ENCODE assay signal across 8 mouse cellular contexts in genomic region chr17:57275111-57275996, GRCm38 (mm10). TPM values are rescaled to one million over a fixed set of nuclear protein-coding genes. Genes with fewer than 3 reads are reported as not detected.
DNase-seq lines count a peak whose midpoint lies in the region; ATAC-seq and TF ChIP-seq lines count a peak whose summit lies in the region.

No protein-coding gene starts in this region.

- no peaks in the 10 kb centered on the region for H3K36me3 ChIP-seq in heart, embryonic 14.5 days (ENCODE audit: control insufficient read depth, insufficient read depth, low read length)
- H3K36me3 ChIP-seq in liver, embryonic 14.5 days (replicated peaks; ENCODE audit: control insufficient read depth, insufficient read depth, low read depth): no peaks in the 10 kb centered on the region
- no peaks in the 10 kb centered on the region for H3K36me3 ChIP-seq in stomach, embryonic 15.5 days

- no peaks in the 10 kb centered on the region for H3K9me3 ChIP-seq in heart, embryonic 14.5 days (ENCODE audit: control insufficient read depth, low read length)
- no peaks in the 10 kb centered on the region for H3K9me3 ChIP-seq in liver, embryonic 14.5 days (ENCODE audit: control insufficient read depth, low read length)
- no peaks in the 10 kb centered on the region for H3K9me3 ChIP-seq in stomach, embryonic 15.5 days

- no peak for TF ChIP-seq EP300 in liver, embryonic 14.5 days (IDR thresholded peaks at IDR 0.05; ENCODE audit: low read depth)

- H3K4me3 ChIP-seq in heart, embryonic 14.5 days (ENCODE audit: control insufficient read depth in 1 of 2, insufficient read depth in 1 of 2, low read depth in 1 of 2, low read length in 2 of 2): peak overlapping the region; percentile 42 to 69
- H3K4me3 ChIP-seq in liver, embryonic 14.5 days (ENCODE audit: insufficient read depth in 1 of 2, low read depth in 2 of 2, low read length in 2 of 2): peak overlapping the region; percentile 48 to 53
- H3K4me3 ChIP-seq in stomach, embryonic 15.5 days (replicated peaks): peak overlapping the region; percentile 56

- peak; percentile 93 for DNase-seq in CD4-positive helper T cell, adult 2 months (ENCODE audit: low read depth, low spot score)
- DNase-seq in brain, embryonic 14.5 days (ENCODE audit: low read depth): peak; percentile 78
- peak; percentile 96 for DNase-seq in kidney, postnatal 10 days
- DNase-seq in liver, embryonic 14.5 days (ENCODE audit: low read depth in 3 of 3, low spot score in 3 of 3): peak; percentile 43 to 58 (median 46)
- DNase-seq in neural tube, embryonic 10.5 days (ENCODE audit: extremely low spot score, low spot score): peak; percentile 65

- peaks cover 10% of the 10 kb centered on the region; the same call in 1 of the 2 replicates for H3K27me3 ChIP-seq in heart, embryonic 14.5 days (ENCODE audit: control insufficient read depth, insufficient read depth, low read length)
- peaks cover 17% of the 10 kb centered on the region for H3K27me3 ChIP-seq in liver, embryonic 14.5 days (ENCODE audit: control insufficient read depth, insufficient read depth, low read length)
- no peaks in the 10 kb centered on the region for H3K27me3 ChIP-seq in stomach, embryonic 15.5 days (replicated peaks)

- TF ChIP-seq CTCF in brain, embryonic 14.5 days (IDR thresholded peaks at IDR 0.05; ENCODE audit: borderline replicate concordance, extremely low read depth, insufficient read depth, insufficient read length): no peak
- TF ChIP-seq CTCF in liver, embryonic 14.5 days (IDR thresholded peaks at IDR 0.05; ENCODE audit: low read depth): no peak

- WGBS in heart, embryonic 14.5 days: under 1% methylated on average over 52 of the region's 53 CpGs
- under 1% methylated on average over 47 of the region's 53 CpGs for WGBS in liver, embryonic 14.5 days (ENCODE audit: insufficient replicate concordance)
- WGBS in stomach, embryonic 15.5 days: under 1% methylated on average over 53 of the region's 53 CpGs

- H3K9ac ChIP-seq in heart, embryonic 14.5 days (ENCODE audit: low read length): peak overlapping the region; percentile 66
- H3K9ac ChIP-seq in liver, embryonic 14.5 days (replicated peaks): no peak overlapping the region
- H3K9ac ChIP-seq in stomach, embryonic 15.5 days: peak overlapping the region; percentile 41

- no peak for TF ChIP-seq POLR2A in brain, embryonic 14.5 days (IDR thresholded peaks at IDR 0.05; ENCODE audit: borderline replicate concordance, extremely low read depth, insufficient read depth, insufficient read length, poor library complexity, severe bottlenecking)

- peak; percentile 70 for ATAC-seq in erythroblast, adult 5-6 weeks (replicated peaks; ENCODE audit: low FRiP score, poor library complexity, severe bottlenecking)
- ATAC-seq in heart, embryonic 14.5 days (ENCODE audit: insufficient number of reproducible peaks, insufficient read depth, low FRiP score, low read depth): peak; percentile 64
- ATAC-seq in liver, embryonic 14.5 days (ENCODE audit: insufficient read depth): peak; percentile 72
- ATAC-seq in stomach, embryonic 15.5 days (ENCODE audit: insufficient read depth, low FRiP score, low read depth): peak; percentile 82

- no peak overlapping the region; a peak in 1 of 4 replicates for H3K27ac ChIP-seq in heart, embryonic 14.5 days (replicated peaks in 1 of 2; ENCODE audit: control insufficient read depth in 1 of 2, insufficient read depth in 1 of 2, low read depth in 2 of 2, low read length in 2 of 2)
- no peak overlapping the region for H3K27ac ChIP-seq in liver, embryonic 14.5 days
- peak overlapping the region; percentile 63 for H3K27ac ChIP-seq in stomach, embryonic 15.5 days

- H3K4me2 ChIP-seq in heart, embryonic 14.5 days (ENCODE audit: low read length): peak overlapping the region; percentile 87
- H3K4me2 ChIP-seq in liver, embryonic 14.5 days (ENCODE audit: low read depth): peak overlapping the region; percentile 65
- H3K4me2 ChIP-seq in stomach, embryonic 15.5 days: peak overlapping the region; percentile 86

- peaks cover 13 to 16% of the 10 kb centered on the region in 2 experiments for H3K4me1 ChIP-seq in heart, embryonic 14.5 days (ENCODE audit: control insufficient read depth in 2 of 2, insufficient read depth in 2 of 2, low read length in 2 of 2)
- H3K4me1 ChIP-seq in liver, embryonic 14.5 days (replicated peaks; ENCODE audit: control insufficient read depth in 2 of 2, insufficient read depth in 2 of 2, low read length in 1 of 2): peaks cover 4 to 17% of the 10 kb centered on the region in 2 experiments
- peaks cover 8% of the 10 kb centered on the region for H3K4me1 ChIP-seq in stomach, embryonic 15.5 days

RNA-seq across cellular contexts. Expression of gene Vav1, which starts 3.5 kb away (rescaled TPM):
- polyA plus RNA-seq in brain, embryonic 14.5 days (2012; rRNA removed): 0.82 and 0.86 TPM in 2 replicates
- total RNA-seq in erythroblast, adult 5-6 weeks (2015; ENCODE audit: low replicate concordance): 22.9 and 30.5 TPM in 2 replicates
- total RNA-seq in erythroblast, adult 5-6 weeks (2017; ENCODE audit: low replicate concordance): 38.3 and 38.8 TPM in 2 replicates
- 1.4 and 2.2 TPM in 2 replicates for polyA plus RNA-seq in heart, embryonic 14.5 days (2014; fragmentation: Nextera tagmentation; extraction: Ambion mirVana)
- 4.6 and 6.9 TPM in 2 replicates for polyA plus RNA-seq in liver, embryonic 14.5 days (2012; rRNA removed)
- polyA plus RNA-seq in liver, embryonic 14.5 days (2014; fragmentation: Nextera tagmentation; extraction: Ambion mirVana): 10.7 and 11.0 TPM in 2 replicates
- 4.1 and 4.4 TPM in 2 replicates for polyA plus RNA-seq in stomach, embryonic 15.5 days (2015; fragmentation: Nextera tagmentation; extraction: Ambion mirVana)

RNA-seq across cellular contexts. Expression of gene Trip10, which starts 26.1 kb away (rescaled TPM):
- 11.7 and 11.9 TPM in 2 replicates for polyA plus RNA-seq in brain, embryonic 14.5 days (2012; rRNA removed)
- 0.42 and 3.1 TPM in 2 replicates for total RNA-seq in erythroblast, adult 5-6 weeks (2015; ENCODE audit: low replicate concordance)
- total RNA-seq in erythroblast, adult 5-6 weeks (2017; ENCODE audit: low replicate concordance): 1.8 and 5.5 TPM in 2 replicates
- polyA plus RNA-seq in heart, embryonic 14.5 days (2014; fragmentation: Nextera tagmentation; extraction: Ambion mirVana): 32.9 and 33.0 TPM in 2 replicates
- polyA plus RNA-seq in liver, embryonic 14.5 days (2012; rRNA removed): 4.4 and 6.6 TPM in 2 replicates
- polyA plus RNA-seq in liver, embryonic 14.5 days (2014; fragmentation: Nextera tagmentation; extraction: Ambion mirVana): 5.5 and 6.0 TPM in 2 replicates
- 43.1 and 43.7 TPM in 2 replicates for polyA plus RNA-seq in stomach, embryonic 15.5 days (2015; fragmentation: Nextera tagmentation; extraction: Ambion mirVana)

RNA-seq across cellular contexts. Expression of gene Gpr108, which starts 27.1 kb away (rescaled TPM):
- polyA plus RNA-seq in brain, embryonic 14.5 days (2012; rRNA removed): 18.3 and 20.8 TPM in 2 replicates
- total RNA-seq in erythroblast, adult 5-6 weeks (2015; ENCODE audit: low replicate concordance): 9.2 and 17.5 TPM in 2 replicates
- total RNA-seq in erythroblast, adult 5-6 weeks (2017; ENCODE audit: low replicate concordance): 5.2 and 6.3 TPM in 2 replicates
- 27.4 and 29.0 TPM in 2 replicates for polyA plus RNA-seq in heart, embryonic 14.5 days (2014; fragmentation: Nextera tagmentation; extraction: Ambion mirVana)
- 7.6 and 8.5 TPM in 2 replicates for polyA plus RNA-seq in liver, embryonic 14.5 days (2012; rRNA removed)
- polyA plus RNA-seq in liver, embryonic 14.5 days (2014; fragmentation: Nextera tagmentation; extraction: Ambion mirVana): 12.0 and 12.8 TPM in 2 replicates
- polyA plus RNA-seq in stomach, embryonic 15.5 days (2015; fragmentation: Nextera tagmentation; extraction: Ambion mirVana): 41.4 and 44.3 TPM in 2 replicates

RNA-seq across cellular contexts. Expression of gene C3, which starts 47.4 kb away (rescaled TPM):
- polyA plus RNA-seq in brain, embryonic 14.5 days (2012; rRNA removed): 1.0 and 2.0 TPM in 2 replicates
- 214 and 227 TPM in 2 replicates for total RNA-seq in erythroblast, adult 5-6 weeks (2015; ENCODE audit: low replicate concordance)
- total RNA-seq in erythroblast, adult 5-6 weeks (2017; ENCODE audit: low replicate concordance): 74.9 and 158 TPM in 2 replicates
- 0.74 and 1.00 TPM in 2 replicates for polyA plus RNA-seq in heart, embryonic 14.5 days (2014; fragmentation: Nextera tagmentation; extraction: Ambion mirVana)
- polyA plus RNA-seq in liver, embryonic 14.5 days (2012; rRNA removed): 207 and 240 TPM in 2 replicates
- polyA plus RNA-seq in liver, embryonic 14.5 days (2014; fragmentation: Nextera tagmentation; extraction: Ambion mirVana): 200 and 205 TPM in 2 replicates
- 9.5 and 20.2 TPM in 2 replicates for polyA plus RNA-seq in stomach, embryonic 15.5 days (2015; fragmentation: Nextera tagmentation; extraction: Ambion mirVana)

Comparison
In these comparisons a context has a peak if more than half of its experiments do, and no peak if none do; other contexts are left out.
1. DNase-seq: peak in every context shown above with its lines; median percentile 96 in kidney, postnatal 10 days; 93 in CD4-positive helper T cell, adult 2 months; 78 in brain, embryonic 14.5 days; 65 in neural tube, embryonic 10.5 days; 46 in liver, embryonic 14.5 days.